Mouse (Mus musculus): ENCODE data around the gene Tsen2. TPM values are rescaled to one million over a fixed set of nuclear protein-coding genes. Genes with fewer than 3 reads are reported as not detected.

Gene Tsen2
- total RNA-seq (2021), result 10 to 100 TPM; 22.2 to 25.7 TPM
- long read RNA-seq, experiment 1, transcript Tsen2-201 (12 exons, 2,106 nt), result major isoform, 18 of 39 reads
- long read RNA-seq, experiment 1, partial matches to known transcripts, result 10 of 39 reads
- long read RNA-seq, experiment 1, other reads (novel, unspliced or antisense), result 11 of 39 reads
- long read RNA-seq, experiment 2, transcript Tsen2-201 (12 exons, 2,106 nt), result major isoform, 9 of 27 reads
- long read RNA-seq, experiment 2, partial matches to known transcripts, result 8 of 27 reads
- long read RNA-seq, experiment 2, other reads (novel, unspliced or antisense), result 10 of 27 reads

GRCm38 (mm10) chr6:115544442-115544970, at the start of gene Tsen2:
Gene Tsen2, plus strand, starts transcription at chr6:115544664.
- peak; percentile 97 to 99 for DNase-seq (ENCODE audit: extremely low spot score in 1 of 2, low spot score in 2 of 2)
- Histone ChIP-seq H3K4me3 (peak within 1 kb of the TSS; percentile 71), H3K27ac (peak within 1 kb of the TSS; percentile 87)
- peak; percentile 2; the same call in 1 of the 2 replicates for TF ChIP-seq CTCF (IDR thresholded peaks at IDR 0.05)
- intact Hi-C loops (cut with DNase I), result no loop called here

GRCm38 (mm10) chr6:115499540-115499939, 44.9 kb upstream of the Tsen2 start:
- DNase-seq (ENCODE audit: extremely low spot score in 1 of 2, low spot score in 2 of 2), result peak in 1 of 2 experiments; percentile 41
- H3K27ac ChIP-seq, result no peak overlapping the region
- intact Hi-C loops (cut with DNase I), result no loop called here
- H3K4me3 ChIP-seq, result no peak overlapping the region
- no peak for TF ChIP-seq CTCF (IDR thresholded peaks at IDR 0.05)

- no peak for TF ChIP-seq CTCF (IDR thresholded peaks at IDR 0.05)
- Histone ChIP-seq H3K27ac (no peak overlapping the region), H3K4me3 (no peak overlapping the region)
- intact Hi-C loops (cut with DNase I), result no loop called here
- DNase-seq (ENCODE audit: extremely low spot score in 1 of 2, low spot score in 2 of 2), result no peak
These were observed 44.2 kb upstream of the Tsen2 start for GRCm38 (mm10) chr6:115500234-115500633.

- intact Hi-C loops (cut with DNase I), result no loop called here
- H3K27ac ChIP-seq, result no peak overlapping the region
These were observed 43.3 kb upstream of the Tsen2 start for GRCm38 (mm10) chr6:115501131-115501530.

GRCm38 (mm10) chr6:115503038-115503437, 41.4 kb upstream of the Tsen2 start:
- no peak for DNase-seq (ENCODE audit: extremely low spot score in 1 of 2, low spot score in 2 of 2)
- intact Hi-C loops (cut with DNase I), result no loop called here
- H3K4me3 ChIP-seq, result no peak overlapping the region

More at GRCm38 (mm10) chr6:115501131-115501530, 43.3 kb upstream of the Tsen2 start:
- H3K4me3 ChIP-seq, result no peak overlapping the region
- no peak for DNase-seq (ENCODE audit: extremely low spot score in 1 of 2, low spot score in 2 of 2)
- TF ChIP-seq CTCF (IDR thresholded peaks at IDR 0.05), result no peak

GRCm38 (mm10) chr6:115503549-115504159, 40.8 kb upstream of the Tsen2 start:
- no peak for TF ChIP-seq CTCF (IDR thresholded peaks at IDR 0.05)
- intact Hi-C loops (cut with DNase I), result no loop called here

More at GRCm38 (mm10) chr6:115503038-115503437, 41.4 kb upstream of the Tsen2 start:
- TF ChIP-seq CTCF (IDR thresholded peaks at IDR 0.05), result no peak
- H3K27ac ChIP-seq, result no peak overlapping the region

GRCm38 (mm10) chr6:115504160-115504558, 40.3 kb upstream of the Tsen2 start:
- intact Hi-C loops (cut with DNase I), result no loop called here
- no peak overlapping the region for H3K4me3 ChIP-seq
- TF ChIP-seq CTCF (IDR thresholded peaks at IDR 0.05), result no peak

More at GRCm38 (mm10) chr6:115503549-115504159, 40.8 kb upstream of the Tsen2 start:
- Histone ChIP-seq H3K4me3 (no peak overlapping the region), H3K27ac (no peak overlapping the region)
- no peak for DNase-seq (ENCODE audit: extremely low spot score in 1 of 2, low spot score in 2 of 2)

GRCm38 (mm10) chr6:115504915-115505314, 39.5 kb upstream of the Tsen2 start:
- TF ChIP-seq CTCF (IDR thresholded peaks at IDR 0.05), result no peak
- intact Hi-C loops (cut with DNase I), result no loop called here
- DNase-seq (ENCODE audit: extremely low spot score in 1 of 2, low spot score in 2 of 2), result no peak
- Histone ChIP-seq H3K4me3 (no peak overlapping the region), H3K27ac (no peak overlapping the region)

More at GRCm38 (mm10) chr6:115504160-115504558, 40.3 kb upstream of the Tsen2 start:
- no peak overlapping the region for H3K27ac ChIP-seq
- DNase-seq (ENCODE audit: extremely low spot score in 1 of 2, low spot score in 2 of 2), result no peak

GRCm38 (mm10) chr6:115506425-115506824, 38.0 kb upstream of the Tsen2 start:
- Histone ChIP-seq H3K27ac (no peak overlapping the region), H3K4me3 (no peak overlapping the region)
- DNase-seq (ENCODE audit: extremely low spot score in 1 of 2, low spot score in 2 of 2), result no peak
- TF ChIP-seq CTCF (IDR thresholded peaks at IDR 0.05), result no peak
- intact Hi-C loops (cut with DNase I), result no loop called here

- intact Hi-C loops (cut with DNase I), result no loop called here
- no peak for DNase-seq (ENCODE audit: extremely low spot score in 1 of 2, low spot score in 2 of 2)
- TF ChIP-seq CTCF (IDR thresholded peaks at IDR 0.05), result no peak
- no peak overlapping the region for H3K4me3 ChIP-seq
- no peak overlapping the region for H3K27ac ChIP-seq
These were observed 33.0 kb upstream of the Tsen2 start for GRCm38 (mm10) chr6:115511447-115511846.

- intact Hi-C loops (cut with DNase I), result no loop called here
- no peak for TF ChIP-seq CTCF (IDR thresholded peaks at IDR 0.05)
- Histone ChIP-seq H3K27ac (no peak overlapping the region), H3K4me3 (no peak overlapping the region)
- no peak for DNase-seq (ENCODE audit: extremely low spot score in 1 of 2, low spot score in 2 of 2)
These were observed 31.3 kb upstream of the Tsen2 start for GRCm38 (mm10) chr6:115513207-115513606.

GRCm38 (mm10) chr6:115517904-115518303, 26.6 kb upstream of the Tsen2 start:
- H3K27ac ChIP-seq, result no peak overlapping the region
- no peak overlapping the region for H3K4me3 ChIP-seq
- intact Hi-C loops (cut with DNase I), result no loop called here
- no peak for TF ChIP-seq CTCF (IDR thresholded peaks at IDR 0.05)
- DNase-seq (ENCODE audit: extremely low spot score in 1 of 2, low spot score in 2 of 2), result no peak

Measured in left cerebral cortex, adult 2 months (tissue).